Mouse (Mus musculus) stomach, embryonic 16.5 days (tissue): ENCODE results near the gene Pcbp1. TPM values are rescaled to one million over a fixed set of nuclear protein-coding genes. Genes with fewer than 3 reads are reported as not detected.
"Not testable (repeated sequence)": the region's sequence is repeated elsewhere in the genome, so short reads cannot be mapped to it uniquely, and the experiment has no call there.

Experiments
- ATAC-seq: fragments of 200-750 bp; cut with Nextera tagmentation; 2 replicates; pipeline ENCODE4 v1.8.0; 2017; ENCODE audit warnings: moderate number of reproducible peaks, moderate TSS enrichment; ENCODE audit not compliant: insufficient read depth, low FRiP score
- H3K27ac ChIP-seq: fragments of 300-500 bp; sonication (generic); 2 replicates; pipeline ENCODE4 v1.5.1; 2014; ENCODE audit warnings: low read length
- H3K27me3 ChIP-seq: fragments of 300-500 bp; sonication (generic); 2 replicates; pipeline ENCODE4 v1.6.1; 2014; ENCODE audit warnings: low read length, control low read depth, mixed read lengths; ENCODE audit not compliant: control insufficient read depth, insufficient read depth
- H3K36me3 ChIP-seq: fragments of 300-500 bp; sonication (generic); 2 replicates; pipeline ENCODE4 v1.6.1; 2014; ENCODE audit warnings: low read length; ENCODE audit not compliant: control insufficient read depth, insufficient read depth
- H3K4me1 ChIP-seq: fragments of 300-500 bp; sonication (generic); 2 replicates; pipeline ENCODE4 v1.6.1; 2014; ENCODE audit warnings: low read length, control low read depth, mixed read lengths; ENCODE audit not compliant: control insufficient read depth, insufficient read depth
- H3K4me2 ChIP-seq: fragments of 300-500 bp; sonication (generic); 2 replicates; pipeline ENCODE4 v1.6.1; 2014; ENCODE audit warnings: low read depth, low read length, mixed read lengths
- H3K4me3 ChIP-seq: fragments of 300-500 bp; sonication (generic); replicated peaks from 2 replicates; pipeline ENCODE4 v1.5.1; 2014; ENCODE audit warnings: mild to moderate bottlenecking, low read length
- H3K9ac ChIP-seq: fragments of 300-500 bp; sonication (generic); 2 replicates; pipeline ENCODE4 v1.6.1; 2014; ENCODE audit warnings: low read length
- H3K9me3 ChIP-seq: fragments of 300-500 bp; sonication (generic); replicated peaks from 2 replicates; pipeline ENCODE4 v1.6.1; 2016; ENCODE audit warnings: low read length, control low read depth; ENCODE audit not compliant: control insufficient read depth
- WGBS: fragments of 180-500 bp; shearing (Covaris S2); extraction: QIAGEN DNeasy Blood & Tissue Kit; methylation state at CpG from one replicate; pipeline ENCODE4 v1.1.7; 2014; 5-methylcytosine and 5-hydroxymethylcytosine counted together
- polyA plus RNA-seq: library from polyadenylated mRNA; unstranded; fragments of >200 nt; fragmentation: Nextera tagmentation; extraction: Ambion mirVana; gene quantifications from 2 replicates; pipeline ENCODE4 v1.2.1, GENCODE M21; 2015

Gene Pcbp1
- 177 and 197 TPM in 2 replicates for polyA plus RNA-seq

DNA sequence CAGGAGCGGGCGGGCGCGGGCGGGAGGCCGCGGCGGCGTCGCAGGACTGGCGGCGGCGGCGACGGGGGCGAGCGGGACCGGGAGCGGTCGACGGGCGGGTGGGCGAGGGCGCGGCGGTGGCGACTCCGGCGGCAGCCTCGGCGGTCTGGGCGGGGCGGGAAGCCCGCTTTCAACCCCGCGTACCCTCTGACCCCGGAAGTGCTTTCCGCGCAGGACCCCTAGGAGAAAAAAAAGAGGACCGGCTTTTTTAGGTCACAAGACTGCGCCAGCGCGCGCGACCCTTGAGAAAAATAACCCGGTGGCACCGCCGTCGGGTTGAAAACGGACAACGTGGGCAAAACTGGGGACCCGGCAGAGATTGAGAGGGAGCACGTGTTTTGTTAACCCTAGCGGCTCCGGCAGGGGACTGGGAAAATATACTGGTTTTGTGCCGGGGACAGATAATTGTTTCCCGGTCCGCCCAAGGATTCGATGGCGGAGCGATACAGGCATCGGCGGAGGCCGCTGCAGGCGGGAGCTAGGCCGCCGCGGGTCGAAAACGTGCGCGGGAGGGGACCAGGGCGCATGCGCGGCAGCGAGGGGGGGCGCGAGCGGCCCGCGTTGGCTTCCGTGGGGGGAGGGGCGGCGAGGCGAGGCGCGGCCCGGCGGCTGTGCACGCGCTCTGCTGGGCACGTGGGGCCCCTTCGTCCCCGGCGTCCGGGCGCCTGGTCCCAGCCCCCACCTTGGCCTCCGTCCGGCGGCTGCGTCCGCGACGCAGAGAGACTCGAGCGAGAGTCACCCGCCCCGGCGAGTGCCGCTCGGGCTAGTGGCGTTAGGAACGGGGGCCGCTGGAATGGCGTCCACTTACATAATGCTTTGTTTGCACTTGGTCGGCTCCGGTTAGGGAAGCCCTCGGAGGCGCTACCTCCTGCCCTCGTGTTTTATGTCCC lies at the start of gene Pcbp1:
TSS of gene Pcbp1 (minus strand) at position 290 of the 929 bp plus-strand sequence.
- Histone ChIP-seq H3K9me3 (no peaks in the 10 kb centered on the region), H3K4me1 (peaks cover 15% of the 10 kb centered on the region), H3K27me3 (no peaks in the 10 kb centered on the region), H3K4me2 (peak within 1 kb of the TSS; percentile 66), H3K9ac (peak within 1 kb of the TSS; percentile 99), H3K27ac (peak within 1 kb of the TSS; percentile 100), H3K4me3 (peak within 1 kb of the TSS; percentile 99), H3K36me3 (no peaks in the 10 kb centered on the region)
- under 1% methylated on average over 116 of the region's 120 CpGs for WGBS
- ATAC-seq = peak; percentile 87

DNA sequence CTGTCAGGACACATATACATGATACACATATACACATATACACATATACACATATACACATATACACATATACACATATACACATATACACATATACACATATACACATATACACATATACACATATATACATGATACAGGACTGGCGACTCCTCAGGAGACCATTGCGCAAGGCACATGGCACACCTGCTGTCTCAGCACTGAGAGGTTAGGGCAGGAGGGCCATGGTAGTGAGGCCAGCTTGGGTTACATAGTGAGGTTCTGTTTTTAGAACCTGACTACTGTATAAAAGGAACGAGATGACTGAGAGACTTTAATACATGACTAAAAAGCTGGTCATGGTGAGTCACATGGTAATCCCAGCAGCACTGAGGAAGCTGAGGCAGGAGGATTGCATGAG lies 48.4 kb upstream of the Pcbp1 start:
- Histone ChIP-seq H3K27me3 (no peaks in the 10 kb centered on the region), H3K4me1 (peaks cover 10% of the 10 kb centered on the region), H3K27ac (no peak overlapping the region), H3K4me3 (no peak overlapping the region), H3K4me2 (no peak overlapping the region), H3K9ac (no peak overlapping the region), H3K9me3 (no peaks in the 10 kb centered on the region), H3K36me3 (no peaks in the 10 kb centered on the region)
- WGBS = 92% methylated on average over 3 of the region's 3 CpGs
- ATAC-seq = no peak

DNA sequence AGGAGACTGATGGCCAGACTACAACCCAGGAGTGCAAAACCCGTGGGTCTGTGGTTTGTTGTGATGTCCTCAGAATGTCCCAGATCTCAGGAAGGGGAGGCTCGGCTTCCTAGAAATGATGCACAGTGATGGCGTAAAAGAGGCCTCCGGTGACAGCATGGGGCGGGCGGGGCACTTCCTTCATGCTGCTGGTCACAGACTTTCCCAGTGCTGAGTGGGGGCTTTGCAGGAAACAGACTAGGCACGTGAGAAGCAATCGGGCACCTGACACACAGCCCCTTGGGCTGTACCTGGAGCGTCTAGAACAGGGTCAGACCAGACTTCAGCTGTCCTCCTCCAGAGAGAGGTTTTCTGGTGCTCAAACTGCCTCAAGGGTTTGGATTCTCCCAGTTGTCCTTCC lies 44.7 kb upstream of the Pcbp1 start:
- ATAC-seq = no peak; the same call in 1 of the 2 replicates

DNA sequence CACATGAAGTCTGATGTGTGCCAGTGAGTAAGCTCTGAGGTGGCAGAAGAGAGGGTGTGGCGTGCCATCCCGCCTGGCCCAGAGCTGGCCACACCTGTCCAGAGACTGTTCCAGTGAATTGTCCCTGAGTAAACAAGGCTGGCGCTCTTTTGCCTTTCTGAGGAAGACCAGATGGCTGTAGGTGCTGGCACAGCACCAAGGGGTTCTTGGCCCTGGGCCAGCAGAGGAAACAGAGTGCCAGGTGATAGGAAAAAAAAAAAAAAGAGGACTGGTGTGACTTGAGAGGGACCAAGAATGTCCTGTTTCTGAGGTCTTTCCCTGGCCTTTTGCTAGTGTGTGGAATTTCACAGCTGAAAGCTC lies 43.3 kb upstream of the Pcbp1 start:
- peak overlapping the region; percentile 45; the same call in 1 of the 2 replicates for H3K27ac ChIP-seq

More for the DNA sequence above, 44.7 kb upstream of the Pcbp1 start:
- H3K9me3 ChIP-seq = no peaks in the 10 kb centered on the region
- H3K9ac ChIP-seq = no peak overlapping the region
- no peaks in the 10 kb centered on the region for H3K36me3 ChIP-seq
- no peak overlapping the region for H3K4me2 ChIP-seq
- H3K27me3 ChIP-seq = no peaks in the 10 kb centered on the region
- H3K27ac ChIP-seq = no peak overlapping the region; the same call in 1 of the 2 replicates
- peaks cover 13% of the 10 kb centered on the region; the same call in 1 of the 2 replicates for H3K4me1 ChIP-seq
- 53% methylated on average over 9 of the region's 9 CpGs for WGBS
- no peak overlapping the region for H3K4me3 ChIP-seq

DNA sequence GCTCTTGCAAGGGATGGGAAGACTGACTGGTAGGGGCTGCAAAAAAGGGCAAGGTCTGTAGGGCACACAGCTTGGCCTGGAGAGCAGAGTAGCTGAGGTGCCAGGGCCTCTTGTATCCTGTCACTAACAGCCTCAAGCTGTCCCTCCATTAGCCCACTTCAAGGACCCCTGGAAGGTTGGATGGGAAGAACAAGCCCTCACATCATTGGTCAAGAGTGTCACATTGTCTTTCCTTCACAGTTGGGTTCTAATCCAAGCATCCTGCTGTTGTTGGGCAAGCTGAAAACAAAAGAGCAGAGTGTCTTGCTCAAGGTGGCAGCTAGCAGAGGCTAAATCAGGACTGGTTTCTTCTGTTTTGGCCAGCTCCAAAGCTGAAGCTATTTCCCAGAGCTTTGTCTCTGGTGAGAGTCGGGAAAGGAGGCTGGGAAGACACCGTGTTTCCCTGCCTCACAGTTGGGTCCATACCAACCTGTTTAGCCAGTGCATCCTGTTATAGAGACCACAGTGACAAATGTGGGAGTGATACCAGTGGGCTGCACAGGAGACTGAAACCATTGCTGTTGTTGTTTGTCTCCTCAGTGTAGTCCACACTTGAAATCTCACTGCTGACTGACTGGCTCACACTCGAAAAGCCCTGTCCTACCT lies 42.8 kb upstream of the Pcbp1 start:
- ATAC-seq = no peak
- Histone ChIP-seq H3K4me1 (peaks cover 13% of the 10 kb centered on the region; the same call in 1 of the 2 replicates), H3K27ac (peak overlapping the region; percentile 45), H3K9ac (no peak overlapping the region), H3K4me3 (no peak overlapping the region), H3K9me3 (no peaks in the 10 kb centered on the region), H3K4me2 (no peak overlapping the region), H3K27me3 (no peaks in the 10 kb centered on the region), H3K36me3 (no peaks in the 10 kb centered on the region)
- WGBS = 49% methylated on average over 3 of the region's 3 CpGs

More for the DNA sequence above, 43.3 kb upstream of the Pcbp1 start:
- Histone ChIP-seq H3K4me3 (no peak overlapping the region), H3K4me2 (no peak overlapping the region), H3K4me1 (peaks cover 13% of the 10 kb centered on the region; the same call in 1 of the 2 replicates), H3K27me3 (no peaks in the 10 kb centered on the region), H3K9ac (no peak overlapping the region), H3K9me3 (no peaks in the 10 kb centered on the region), H3K36me3 (no peaks in the 10 kb centered on the region)
- WGBS = 33% methylated on average over 3 of the region's 3 CpGs
- ATAC-seq = peak; percentile 81

DNA sequence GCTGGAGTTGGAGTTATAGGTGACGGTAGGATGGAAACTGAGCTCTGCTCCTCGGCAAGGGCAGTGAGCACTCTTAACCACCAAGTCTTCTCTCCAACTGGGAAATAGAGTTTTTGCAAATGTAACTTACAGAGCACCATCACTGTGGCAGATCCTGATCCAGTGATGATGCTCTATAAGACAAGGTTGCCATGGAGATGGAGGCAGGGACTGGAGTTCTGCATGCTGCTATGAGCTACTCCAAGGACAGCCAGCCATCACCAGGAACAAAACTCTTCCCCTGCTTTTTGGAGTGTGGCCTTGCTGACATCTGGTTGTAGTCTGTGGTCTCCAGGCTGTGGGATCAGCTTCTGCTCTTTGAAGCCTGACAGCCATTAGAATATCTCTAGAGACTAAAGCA lies 39.7 kb upstream of the Pcbp1 start:
- Histone ChIP-seq H3K4me1 (peaks cover 13% of the 10 kb centered on the region; the same call in 1 of the 2 replicates), H3K27ac (no peak overlapping the region), H3K9ac (no peak overlapping the region), H3K9me3 (no peaks in the 10 kb centered on the region), H3K4me2 (no peak overlapping the region), H3K27me3 (no peaks in the 10 kb centered on the region), H3K4me3 (no peak overlapping the region), H3K36me3 (0 out of 2 replicates have a peak, but pooled peaks cover 2% of the 10 kb centered on the region)
- WGBS = 93% methylated on average over 2 of the region's 2 CpGs
- ATAC-seq = no peak

DNA sequence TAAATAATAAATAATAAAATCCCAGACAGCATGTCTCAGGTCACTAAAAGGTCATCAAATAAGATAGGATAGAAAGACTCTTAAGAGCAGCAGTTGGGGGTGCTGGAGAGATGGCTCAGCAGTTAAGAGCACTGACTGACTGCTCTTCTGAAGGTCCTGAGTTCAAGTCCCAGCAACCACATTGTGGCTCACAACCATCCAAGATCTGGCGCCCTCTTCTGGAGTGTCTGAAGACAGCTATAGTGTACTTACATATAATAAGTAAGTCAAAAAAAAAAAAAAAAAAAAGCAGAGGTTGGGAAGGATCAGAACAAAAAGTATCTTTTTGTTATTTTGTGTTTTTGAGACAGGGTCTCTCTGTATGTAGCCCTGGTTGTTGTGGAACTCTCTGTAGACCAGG lies 31.1 kb upstream of the Pcbp1 start:
- not testable (repeated sequence) for ATAC-seq, H3K27ac ChIP-seq, H3K9me3 ChIP-seq, H3K27me3 ChIP-seq, H3K36me3 ChIP-seq, H3K4me2 ChIP-seq, H3K4me3 ChIP-seq, H3K9ac ChIP-seq, H3K4me1 ChIP-seq
- 88% methylated on average over 1 of the region's 1 CpGs for WGBS

DNA sequence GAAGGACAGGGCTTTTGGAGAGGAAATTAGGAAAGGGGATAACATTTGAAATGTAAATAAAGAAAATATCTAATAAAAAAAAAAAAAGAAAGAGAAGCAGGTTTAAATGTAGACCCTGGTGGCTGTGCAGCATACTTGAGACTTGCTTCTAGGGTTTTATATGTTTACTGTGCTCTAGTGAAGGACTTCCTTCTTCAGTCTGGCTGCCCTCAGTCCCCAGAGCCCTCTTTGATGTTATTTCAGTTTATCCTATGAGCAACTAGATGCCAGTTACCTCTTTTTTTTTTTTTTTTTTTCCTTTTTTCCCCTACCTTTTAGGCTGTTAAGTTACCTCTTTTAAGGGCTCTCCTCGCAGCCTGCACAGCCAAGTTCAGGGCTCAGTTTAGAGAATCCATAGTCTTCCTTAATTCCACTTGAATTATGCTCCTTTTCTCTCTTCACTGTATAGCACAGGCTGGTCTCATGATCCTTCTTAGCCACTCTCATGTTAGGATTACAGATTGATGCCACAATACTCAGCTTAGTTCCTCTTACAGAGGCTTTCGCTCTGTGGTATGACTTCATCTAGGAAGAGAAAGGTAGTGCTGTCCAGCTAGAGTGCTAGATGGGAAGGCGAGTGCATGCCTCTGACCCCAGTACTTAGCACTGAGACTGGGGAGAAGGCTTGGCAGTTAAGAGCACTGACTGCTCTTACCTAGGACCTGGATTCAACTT lies 30.4 kb upstream of the Pcbp1 start:
- Histone ChIP-seq H3K9me3 (no peaks in the 10 kb centered on the region), H3K4me3 (no peak overlapping the region), H3K4me1 (no peaks in the 10 kb centered on the region), H3K27ac (no peak overlapping the region), H3K9ac (no peak overlapping the region), H3K36me3 (0 out of 2 replicates have a peak, but pooled peaks cover 4% of the 10 kb centered on the region), H3K27me3 (no peaks in the 10 kb centered on the region), H3K4me2 (no peak overlapping the region)
- WGBS = 87% methylated on average over 3 of the region's 3 CpGs
- no peak for ATAC-seq
